Mouse (Mus musculus): ENCODE measurements around the gene 9130213A22Rik.

The 9130213A22Rik gene

DNA sequence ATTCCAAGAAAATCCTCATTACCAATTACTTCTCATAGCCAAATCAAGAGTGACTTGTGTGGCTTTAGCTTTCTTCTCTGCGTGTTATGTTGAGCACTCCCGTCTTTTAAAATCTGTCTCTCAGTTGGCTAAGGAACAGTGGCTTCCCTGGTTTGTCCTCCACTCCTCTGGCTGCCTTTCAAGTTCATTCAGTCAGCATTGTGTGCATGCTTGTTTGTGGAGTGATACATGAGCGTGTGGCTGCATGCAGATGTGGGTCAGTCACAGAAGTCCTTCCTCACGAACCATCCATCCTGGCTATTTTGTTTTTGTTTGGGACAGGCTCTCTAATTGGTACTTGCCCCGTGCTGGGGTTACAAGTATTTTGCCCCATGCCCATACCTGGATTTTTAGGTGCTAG lies 45.8 kb downstream of the 9130213A22Rik start:
- no peak for DNase-seq (ENCODE audit: low read depth in 2 of 2, low spot score in 2 of 2)

DNA sequence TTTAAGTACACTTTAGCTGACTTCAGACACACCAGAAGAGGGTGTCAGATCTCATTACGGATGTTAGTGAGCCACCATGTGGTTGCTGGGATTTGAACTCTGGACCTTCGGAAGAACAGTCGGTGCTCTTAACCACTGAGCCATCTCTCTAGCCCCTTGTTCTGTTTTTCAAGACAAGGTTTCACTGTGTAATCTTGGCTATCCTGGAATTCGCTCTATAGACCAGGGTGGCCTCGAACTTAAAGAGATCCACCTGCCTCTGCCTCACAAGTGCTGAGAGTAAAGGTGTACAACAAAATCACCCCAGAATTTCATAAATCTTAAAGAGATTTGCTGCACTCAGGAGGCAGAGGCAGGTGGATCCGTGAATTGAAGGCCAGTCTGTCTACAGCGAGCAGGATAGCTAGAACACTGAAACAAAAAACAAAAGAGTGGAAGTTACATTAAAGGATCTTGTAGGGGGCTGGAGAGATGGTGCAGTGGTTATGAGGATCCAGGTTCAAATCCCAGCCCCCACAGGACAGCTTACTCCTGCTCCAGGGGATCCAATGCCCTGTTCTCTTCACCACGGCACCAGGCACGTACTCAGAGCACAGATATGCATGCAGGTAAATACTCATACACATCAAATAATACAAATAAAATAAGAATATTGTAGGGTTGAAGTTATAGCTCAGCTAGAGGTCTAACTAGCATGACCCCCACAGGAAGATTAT lies 46.5 kb downstream of the 9130213A22Rik start:
- DNase-seq (ENCODE audit: low read depth in 2 of 2, low spot score in 2 of 2): no peak

DNA sequence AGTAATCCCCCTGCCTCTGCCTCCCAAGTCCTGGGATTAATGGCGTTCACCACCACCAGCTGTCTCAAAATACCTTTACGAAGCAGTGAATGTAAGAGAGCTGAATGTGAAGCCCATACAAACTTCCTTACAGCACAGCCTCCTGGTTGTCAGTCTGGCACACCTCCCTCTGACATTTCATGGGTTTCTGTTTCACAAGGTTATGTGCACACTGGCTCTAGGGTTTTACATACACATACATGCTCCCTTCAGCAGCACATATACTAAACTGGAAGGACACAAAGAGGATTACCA lies 47.7 kb downstream of the 9130213A22Rik start:
- no peak for DNase-seq (ENCODE audit: low read depth in 2 of 2, low spot score in 2 of 2)

DNA sequence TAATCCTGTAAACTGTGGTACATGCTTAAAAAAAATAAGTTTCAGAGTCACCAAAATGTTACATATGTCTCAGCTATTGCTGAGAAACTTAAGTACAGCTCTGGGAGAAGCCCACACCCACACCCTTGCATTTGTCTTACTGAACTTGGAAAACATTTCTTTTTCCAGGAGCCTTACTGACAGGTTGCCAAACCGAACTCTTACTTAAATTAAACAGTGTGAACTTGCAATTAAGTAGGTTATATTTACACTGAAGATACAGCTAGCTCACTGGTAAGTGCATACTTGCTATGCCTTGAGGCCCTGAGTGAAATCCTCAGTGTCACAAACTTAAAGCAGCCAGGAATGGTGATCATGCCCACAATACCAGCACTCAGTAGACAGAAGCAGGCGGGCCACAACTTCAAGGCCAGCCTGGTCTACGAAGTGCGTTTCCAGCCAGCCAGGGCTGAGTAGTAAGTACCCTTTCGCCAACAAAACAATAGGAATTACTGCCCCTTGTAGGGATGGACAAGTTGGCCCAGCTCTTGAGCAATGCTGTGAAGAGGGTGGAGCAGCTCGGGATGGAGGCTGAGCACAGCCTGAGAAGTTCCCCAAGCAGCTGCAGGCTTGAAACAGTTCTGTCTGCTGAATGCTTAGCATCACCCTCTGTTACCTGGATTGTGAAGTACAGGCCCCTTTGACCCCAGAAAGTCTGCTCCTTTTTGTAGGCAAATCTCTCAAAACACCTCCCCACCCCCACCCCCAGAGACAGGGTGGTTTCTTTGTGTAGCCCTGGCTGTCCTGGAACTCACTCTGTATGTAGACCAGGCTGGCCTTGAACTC lies 48.2 kb downstream of the 9130213A22Rik start:
- DNase-seq (ENCODE audit: low read depth in 2 of 2, low spot score in 2 of 2): no peak

DNA sequence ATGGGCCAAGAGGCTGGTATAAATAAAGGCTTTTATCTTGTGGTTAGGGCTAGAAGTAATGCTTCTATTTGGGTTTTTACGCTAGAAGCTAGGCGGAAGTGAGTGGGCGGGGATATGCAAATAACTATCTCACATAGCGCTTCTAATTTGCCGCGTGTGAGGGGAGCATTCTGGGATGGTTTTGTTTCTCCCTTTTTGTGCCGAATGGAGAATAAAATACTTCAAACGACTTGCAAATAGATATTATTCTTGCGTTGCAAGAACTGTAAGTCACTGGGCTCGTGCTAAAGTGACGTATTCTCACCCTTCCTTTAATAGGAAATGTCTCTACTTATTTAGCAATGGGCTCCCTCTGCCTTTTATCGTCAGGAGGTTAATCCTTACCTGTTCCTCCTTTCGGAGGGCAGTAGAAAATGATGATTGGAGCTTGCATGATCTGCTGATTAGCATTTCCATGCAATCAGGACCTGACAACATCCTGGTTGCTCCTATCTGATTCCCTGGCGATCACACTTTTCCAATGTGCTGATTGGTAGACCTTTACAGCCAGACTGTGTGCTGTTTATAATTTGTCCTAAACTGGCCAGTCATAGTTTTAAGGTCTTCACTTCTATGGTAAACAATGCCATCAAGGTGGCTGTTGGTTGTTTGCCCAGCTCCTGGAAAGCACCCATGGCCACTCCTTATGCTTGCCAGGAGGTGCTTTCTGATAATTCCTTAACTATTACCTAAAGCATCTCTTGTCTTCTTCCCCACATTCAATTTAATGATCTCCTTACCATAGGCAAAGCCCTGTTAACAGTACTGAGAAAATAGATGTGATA lies 49.1 kb downstream of the 9130213A22Rik start:
- peak; percentile 89 to 91 for DNase-seq (ENCODE audit: low read depth in 2 of 2, low spot score in 2 of 2)

DNA sequence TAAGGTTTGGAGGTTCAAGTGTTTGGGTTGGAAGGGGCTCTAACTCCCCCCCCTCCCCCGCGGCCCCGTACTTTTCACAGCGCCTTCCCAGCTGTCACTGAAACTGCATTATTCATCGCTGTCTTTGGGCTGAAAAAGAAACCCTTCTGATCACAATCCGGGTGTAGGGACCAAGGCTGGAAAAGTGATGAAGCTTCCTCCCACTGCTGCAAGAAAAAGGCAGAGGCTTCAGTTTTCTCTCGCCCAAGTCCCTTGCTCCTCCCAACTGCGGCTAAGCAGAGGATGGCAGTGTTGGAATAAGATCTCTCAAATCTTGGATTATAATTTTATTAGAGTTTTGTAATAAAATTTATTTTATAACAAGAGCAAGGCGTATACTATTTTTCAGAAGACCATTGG lies 49.7 kb downstream of the 9130213A22Rik start:
- no peak for DNase-seq (ENCODE audit: low read depth in 2 of 2, low spot score in 2 of 2)

DNA sequence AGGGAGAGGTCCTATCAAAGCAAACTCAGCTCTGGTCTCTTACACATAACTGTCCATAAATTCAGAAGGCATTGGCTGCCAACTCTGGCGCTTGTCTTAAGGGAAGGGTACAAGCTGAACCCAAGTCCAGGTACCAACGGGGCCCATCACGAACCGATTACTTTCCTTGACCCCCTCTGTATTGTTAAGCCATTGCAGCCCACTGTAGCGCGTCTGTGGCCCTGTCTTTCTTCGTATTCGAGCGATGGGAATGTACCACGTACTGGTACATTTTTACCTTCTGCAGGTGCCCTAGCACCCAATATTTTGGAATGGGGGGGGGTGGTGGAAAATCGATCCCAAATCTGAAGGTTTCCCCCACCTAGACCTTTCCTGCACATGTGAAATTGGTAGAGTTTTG lies 50.2 kb downstream of the 9130213A22Rik start:
- DNase-seq (ENCODE audit: low read depth in 2 of 2, low spot score in 2 of 2): no peak

DNA sequence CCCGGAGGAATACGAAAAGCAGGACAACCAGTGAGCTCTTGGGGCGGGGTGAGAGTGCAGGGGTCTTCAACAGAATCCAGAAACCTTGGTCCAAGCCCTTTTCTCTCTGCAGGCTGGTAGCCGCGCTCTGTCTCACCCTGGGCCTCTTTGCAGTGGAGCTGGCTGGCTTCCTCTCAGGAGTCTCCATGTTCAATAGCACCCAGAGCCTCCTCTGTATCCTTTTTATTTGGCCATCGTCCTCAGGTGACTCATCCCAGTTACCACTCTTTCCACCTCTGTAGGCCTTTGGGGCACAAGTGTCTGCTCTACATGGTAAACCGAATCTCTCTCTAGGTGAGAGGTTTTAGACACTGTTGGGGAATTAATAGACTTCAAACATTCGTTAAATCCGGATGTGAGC lies 51.1 kb downstream of the 9130213A22Rik start:
- DNase-seq (ENCODE audit: low read depth in 2 of 2, low spot score in 2 of 2): no peak

DNA sequence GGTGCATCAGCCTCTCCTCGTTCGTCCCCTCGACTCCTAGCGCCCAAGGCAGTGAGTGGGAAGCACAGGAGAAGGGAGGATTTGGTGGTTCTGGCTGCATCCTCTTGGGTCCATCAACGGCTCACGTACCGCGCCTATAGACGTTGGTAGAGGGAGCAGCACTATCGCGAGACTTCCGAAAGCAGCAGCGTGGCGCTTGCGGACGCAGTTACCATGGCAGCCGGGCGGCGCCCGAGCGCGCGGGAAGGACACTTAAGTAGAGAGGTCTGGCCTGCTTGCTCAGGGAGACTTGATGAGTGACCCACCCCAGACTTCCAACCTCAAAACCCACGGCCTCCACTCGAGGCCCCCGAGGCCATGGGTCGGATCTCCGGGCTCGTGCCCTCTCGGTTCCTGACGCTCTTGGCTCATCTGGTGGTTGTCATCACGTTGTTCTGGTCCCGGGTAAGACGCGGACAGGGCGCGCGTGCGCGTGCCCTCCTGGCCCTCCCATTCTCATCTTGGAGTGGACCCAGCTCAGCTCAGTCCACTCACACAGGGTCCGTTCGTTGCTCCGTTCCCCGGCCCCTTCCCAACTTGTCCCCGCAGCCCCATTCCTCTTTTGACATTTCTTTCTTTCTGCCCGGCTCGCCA lies 51.7 kb downstream of the 9130213A22Rik start, which contains the start of gene Tmem107:
Gene Tmem107 (plus strand): TSS at position 217 of the 633 bp plus-strand sequence.
- DNase-seq (ENCODE audit: low read depth in 2 of 2, low spot score in 2 of 2): peak; percentile 84 to 89

DNA sequence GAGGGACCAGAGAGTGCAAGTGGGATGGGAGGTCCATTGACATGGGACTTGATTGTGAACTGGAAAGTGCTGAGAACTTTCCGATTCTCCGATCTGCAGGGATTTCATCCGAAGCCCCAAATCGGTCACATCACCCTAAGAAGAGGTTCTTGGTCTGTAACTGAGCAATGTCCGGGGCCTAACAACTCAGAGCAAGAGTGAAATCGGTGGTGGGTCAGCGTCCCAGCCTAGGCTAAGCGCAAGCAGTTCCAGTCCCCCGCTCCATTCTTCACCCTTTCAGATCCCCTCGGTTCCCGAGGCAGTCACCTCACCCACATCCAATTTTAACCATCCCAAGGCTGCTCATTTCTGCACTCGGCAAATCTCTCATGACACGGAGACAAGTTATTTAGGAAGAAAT lies 52.3 kb downstream of the 9130213A22Rik start:
- no peak for DNase-seq (ENCODE audit: low read depth in 2 of 2, low spot score in 2 of 2)

Data from CD8-positive naive resting alpha-beta T cell, adult 2 months (primary cell).